Mouse (Mus musculus): ENCODE results near the gene Gm17364. TPM values are rescaled to one million over a fixed set of nuclear protein-coding genes. Genes with fewer than 3 reads are reported as not detected.
"Not testable (repeated sequence)": the region's sequence is repeated elsewhere in the genome, so short reads cannot be mapped to it uniquely, and the experiment has no call there.

The Gm17364 gene
- polyA plus RNA-seq, 1 experiment, result not detected

DNA sequence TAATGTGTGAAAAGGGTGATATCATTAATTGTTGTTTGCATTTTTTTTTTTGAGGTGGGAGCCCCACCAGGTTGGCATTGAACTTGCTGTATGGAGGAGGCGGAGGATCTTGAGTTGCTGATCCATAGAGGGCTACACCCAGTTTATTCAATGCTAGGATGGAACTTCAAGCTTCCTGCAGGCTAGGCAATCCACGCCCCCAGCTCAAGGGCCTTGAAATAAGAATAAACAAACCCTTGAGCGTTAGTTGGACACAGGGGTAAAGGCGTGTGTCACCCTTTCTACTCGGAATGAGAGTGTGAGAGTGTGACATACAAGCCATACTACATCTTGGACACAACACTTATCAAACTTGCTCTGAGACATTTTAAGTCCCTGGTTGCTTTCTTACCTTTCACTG, 22.1 kb downstream of the Gm17364 start:
- DNase-seq (ENCODE audit: low read depth), result no peak

- DNase-seq (ENCODE audit: low read depth), result not testable (repeated sequence)
Measured at GRCm38 (mm10) chr13:41251232-41251631, 22.5 kb downstream of the Gm17364 start.

GRCm38 (mm10) chr13:41250318-41250981, 23.3 kb downstream of the Gm17364 start:
- DNase-seq (ENCODE audit: low read depth), result no peak

DNA sequence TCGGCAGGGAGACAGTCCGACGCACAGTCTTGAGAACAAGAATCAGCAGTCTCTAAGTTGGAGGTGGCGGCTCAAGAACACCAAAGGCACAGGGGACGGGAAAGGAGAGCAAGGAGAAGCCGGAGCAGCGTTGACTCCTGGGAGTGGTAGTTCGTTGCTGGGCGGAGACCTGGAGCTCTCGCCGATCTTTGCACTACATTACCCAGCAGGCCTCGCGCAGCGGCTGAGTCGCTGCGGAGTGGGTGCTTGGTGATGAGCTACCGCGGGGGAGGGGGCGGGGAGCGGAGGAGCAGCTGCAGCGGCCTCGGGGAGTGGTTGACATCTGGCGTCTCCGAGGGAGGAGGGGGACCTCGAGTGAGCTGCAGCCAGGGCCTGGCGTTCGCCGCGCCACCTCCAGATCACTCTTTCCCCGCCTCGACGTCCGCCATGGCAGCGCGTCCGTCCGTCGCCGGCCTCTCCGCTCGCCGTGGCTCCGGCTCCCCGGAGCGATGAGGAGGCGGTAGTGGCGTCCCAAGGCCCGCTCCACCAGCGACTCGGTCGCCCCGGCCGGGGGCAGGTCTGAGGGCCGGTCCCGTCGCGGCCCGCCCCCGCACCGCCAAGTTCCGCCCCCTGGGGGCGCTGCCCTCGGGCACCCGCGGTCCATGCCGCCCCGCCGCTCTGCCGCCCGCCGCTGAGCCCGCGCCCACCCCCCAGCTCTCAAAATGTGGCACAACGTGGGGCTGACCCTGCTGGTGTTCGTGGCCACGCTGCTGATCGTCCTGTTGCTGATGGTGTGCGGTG, 24.0 kb downstream of the Gm17364 start, which contains the start of gene Smim13:
TSS of gene Smim13 (plus strand) at position 307 of the 780 bp plus-strand sequence.
- DNase-seq (ENCODE audit: low read depth), result peak; percentile 84

DNA sequence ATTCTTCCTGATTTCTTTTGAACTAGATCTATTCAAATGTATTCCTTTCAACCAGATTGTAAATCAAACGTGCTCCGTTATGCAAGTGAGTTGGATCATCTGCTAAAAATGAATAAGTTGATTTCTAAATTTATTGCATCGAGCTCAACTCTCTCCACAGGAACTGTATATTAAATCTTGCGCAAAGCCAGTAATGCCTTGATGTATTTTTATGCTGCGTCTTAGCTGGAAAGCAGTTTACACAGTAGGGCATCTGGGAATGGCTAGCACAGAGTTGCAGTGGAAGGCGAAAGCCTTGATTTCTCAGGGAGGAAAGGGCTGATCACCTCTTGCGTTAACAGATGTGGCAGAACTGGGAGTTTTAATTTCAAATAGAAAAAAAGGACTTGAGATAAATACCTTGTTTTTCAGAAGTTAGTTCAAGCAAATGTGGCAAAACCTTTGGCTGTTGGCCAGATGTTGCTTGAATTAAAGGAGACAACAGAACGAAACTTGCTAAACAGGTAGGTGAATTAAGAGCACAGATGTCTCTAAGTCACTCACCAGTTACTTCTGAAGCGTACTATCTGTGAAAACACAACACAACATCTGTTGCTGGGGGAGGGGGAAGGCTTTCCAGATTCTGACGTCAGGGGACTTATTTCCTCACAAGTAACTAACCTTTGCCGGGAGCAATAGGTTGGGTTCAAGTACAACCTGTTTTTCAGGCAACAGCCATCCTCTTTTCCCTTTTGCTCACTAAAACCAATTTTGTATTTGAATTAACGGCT, 24.8 kb downstream of the Gm17364 start:
- DNase-seq (ENCODE audit: low read depth), result peak; percentile 69

DNA sequence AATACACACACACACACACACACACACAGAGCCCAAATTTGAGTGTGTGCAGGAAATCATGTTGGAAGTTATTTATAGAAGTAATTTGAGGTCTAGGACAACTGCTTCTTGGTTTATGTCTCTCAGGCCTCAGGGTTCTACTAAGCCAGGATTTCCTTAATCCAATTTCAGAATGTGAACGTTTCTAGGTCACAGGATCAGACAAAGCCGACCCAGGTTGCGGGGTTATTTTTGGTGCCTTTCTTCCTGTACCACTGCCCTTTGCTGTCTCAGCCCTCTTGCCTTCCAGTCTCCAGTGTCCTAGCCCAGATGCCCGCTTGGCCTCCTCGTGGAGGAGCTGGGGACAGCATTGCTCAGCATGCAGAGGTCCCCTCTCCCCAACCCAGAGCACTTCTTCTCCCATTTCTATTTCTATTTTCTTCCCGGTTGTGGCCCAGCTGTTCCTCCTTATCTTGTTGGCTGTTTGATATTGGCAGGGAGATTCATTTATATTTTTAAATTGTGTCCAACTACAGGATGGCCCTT, 29.4 kb downstream of the Gm17364 start:
- no peak for DNase-seq (ENCODE audit: low read depth)

DNA sequence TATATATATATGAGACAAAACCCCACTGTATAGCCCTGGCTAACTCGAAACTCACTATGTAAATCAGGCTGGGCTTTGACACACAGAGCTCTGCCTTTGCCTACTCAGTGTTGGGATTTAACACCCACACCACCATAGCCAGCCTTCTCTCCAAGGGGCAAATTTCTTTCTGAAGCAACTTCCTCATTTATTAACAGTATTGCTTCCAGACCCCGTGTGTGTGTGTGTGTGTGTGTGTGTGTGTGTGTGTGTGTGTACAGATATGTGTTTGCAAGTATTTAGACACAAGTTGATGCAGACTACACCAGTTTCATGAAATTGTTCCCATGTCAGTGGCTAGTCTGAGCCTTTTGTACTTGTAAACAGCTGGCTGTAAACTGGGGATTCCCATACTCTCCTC, 32.2 kb downstream of the Gm17364 start:
- DNase-seq (ENCODE audit: low read depth), result no peak

DNA sequence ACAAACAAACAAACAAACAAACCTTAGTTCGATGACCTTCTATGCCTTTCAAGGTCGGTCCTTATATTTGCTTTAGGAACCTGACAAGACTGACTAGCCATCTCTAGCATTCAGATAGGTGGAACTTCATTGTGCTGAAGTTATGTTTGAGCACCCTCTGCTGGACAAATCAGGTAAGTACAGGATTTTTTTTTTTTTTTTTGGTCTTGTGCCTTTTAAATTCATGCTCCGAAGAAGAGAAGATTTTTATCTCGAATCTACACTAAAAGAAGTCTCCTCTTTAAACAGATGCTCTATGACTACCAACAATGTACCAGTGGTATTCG, 35.0 kb downstream of the Gm17364 start:
- DNase-seq (ENCODE audit: low read depth), result no peak

DNA sequence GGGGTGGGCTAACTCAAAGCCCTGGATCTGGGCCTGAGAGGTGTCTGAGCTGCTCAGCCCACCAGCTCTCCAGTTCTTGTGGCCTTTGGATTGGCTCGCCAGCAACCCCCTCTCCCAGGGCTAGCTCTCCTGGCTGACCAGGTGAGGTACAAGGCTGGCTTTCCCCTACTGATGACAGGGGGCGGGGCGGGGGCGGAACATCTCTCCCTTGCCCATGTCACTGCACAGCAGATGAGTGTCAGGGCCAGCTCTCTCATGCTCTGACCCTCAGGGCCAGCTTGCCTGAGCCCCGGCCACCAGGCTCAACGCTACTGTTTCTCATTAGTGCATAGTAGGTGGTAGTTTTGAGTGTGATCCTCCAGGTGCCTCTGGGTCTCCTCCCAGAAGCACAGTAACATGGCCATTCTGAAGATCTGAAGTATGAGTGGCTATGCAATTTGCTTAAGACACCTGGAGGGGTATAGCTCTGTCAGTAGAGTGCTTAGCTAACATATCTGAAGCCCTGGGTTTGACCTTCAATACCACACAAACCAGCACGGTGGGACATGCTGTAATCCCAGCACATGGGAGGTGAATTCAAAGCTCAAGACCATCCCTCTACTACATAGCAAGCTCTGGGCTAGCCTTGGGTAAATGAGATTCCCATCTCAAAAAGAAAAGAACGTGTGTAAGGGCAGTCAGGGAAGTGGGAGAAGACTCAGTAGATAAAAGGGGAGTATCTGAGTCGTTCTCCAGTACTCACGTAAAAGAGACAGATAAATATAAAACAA, 35.6 kb downstream of the Gm17364 start:
- DNase-seq (ENCODE audit: low read depth), result no peak

- DNase-seq (ENCODE audit: low read depth), result no peak
Measured at GRCm38 (mm10) chr13:41235845-41236741, 37.7 kb downstream of the Gm17364 start.

GRCm38 (mm10) chr13:41235181-41235580, 38.6 kb downstream of the Gm17364 start:
- DNase-seq (ENCODE audit: low read depth), result no peak

DNA sequence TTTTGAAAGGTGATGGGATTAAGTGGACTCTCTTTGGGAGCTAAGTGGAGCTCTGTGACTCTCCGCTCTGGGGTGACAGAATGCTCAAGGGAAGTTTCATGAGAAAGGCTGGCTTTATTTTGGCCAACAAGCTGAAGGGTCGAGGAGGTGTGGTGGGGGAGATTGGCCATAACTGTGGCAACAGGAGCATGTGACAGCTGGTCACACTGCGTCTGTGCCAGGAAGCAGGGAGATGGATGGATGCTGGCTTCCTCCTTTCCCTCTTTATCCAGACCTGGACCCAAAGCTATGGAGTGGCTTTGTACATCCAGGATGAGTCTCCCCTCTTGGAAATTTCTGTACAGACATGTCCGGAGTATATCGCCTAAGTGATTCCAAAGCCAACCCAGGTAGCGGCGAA, 40.5 kb downstream of the Gm17364 start:
- DNase-seq (ENCODE audit: low read depth), result no peak

DNA sequence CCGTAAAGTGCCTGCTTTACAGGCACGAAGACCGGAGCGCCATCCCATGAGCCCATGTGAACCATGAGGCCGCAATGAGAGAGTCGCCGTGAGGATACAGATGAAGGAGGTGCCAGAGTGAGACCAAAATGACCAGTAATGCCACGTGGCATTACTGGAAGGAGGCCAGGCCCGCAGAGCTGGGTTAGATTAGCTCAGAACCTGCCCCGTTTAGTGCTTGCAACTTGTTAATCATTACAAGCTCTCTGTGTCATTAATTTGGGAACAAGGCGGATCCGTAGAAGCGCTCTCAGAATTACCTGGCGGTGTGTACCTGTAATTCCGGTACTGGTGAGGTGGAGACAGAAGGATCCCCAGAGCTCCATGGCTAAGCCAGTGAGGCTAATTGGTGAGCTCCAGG, 41.6 kb downstream of the Gm17364 start:
- DNase-seq (ENCODE audit: low read depth), result no peak

- DNase-seq (ENCODE audit: low read depth), result no peak
Measured at GRCm38 (mm10) chr13:41231389-41231983, 42.3 kb downstream of the Gm17364 start.

- DNase-seq (ENCODE audit: low read depth), result no peak
Measured at GRCm38 (mm10) chr13:41230256-41230655, 43.5 kb downstream of the Gm17364 start.

DNA sequence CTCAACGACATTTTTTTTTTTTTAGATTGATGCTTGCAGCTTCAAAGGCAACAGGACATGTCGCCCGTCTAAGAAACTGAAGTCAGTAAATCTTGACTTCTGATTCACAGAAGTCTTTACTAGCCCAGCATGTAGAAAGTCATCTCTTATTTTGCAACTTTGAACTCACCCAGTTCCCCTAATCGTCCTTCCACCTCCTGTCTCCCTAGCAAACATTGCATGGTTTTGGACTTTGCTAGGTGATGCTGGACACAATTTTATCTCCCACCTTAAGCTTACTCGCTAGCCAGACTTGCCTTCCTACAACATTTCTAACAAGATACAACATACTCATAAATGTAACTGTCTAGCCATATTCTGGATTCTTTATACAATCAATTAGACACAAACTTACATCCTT, 45.7 kb downstream of the Gm17364 start:
- DNase-seq (ENCODE audit: low read depth), result no peak

DNA sequence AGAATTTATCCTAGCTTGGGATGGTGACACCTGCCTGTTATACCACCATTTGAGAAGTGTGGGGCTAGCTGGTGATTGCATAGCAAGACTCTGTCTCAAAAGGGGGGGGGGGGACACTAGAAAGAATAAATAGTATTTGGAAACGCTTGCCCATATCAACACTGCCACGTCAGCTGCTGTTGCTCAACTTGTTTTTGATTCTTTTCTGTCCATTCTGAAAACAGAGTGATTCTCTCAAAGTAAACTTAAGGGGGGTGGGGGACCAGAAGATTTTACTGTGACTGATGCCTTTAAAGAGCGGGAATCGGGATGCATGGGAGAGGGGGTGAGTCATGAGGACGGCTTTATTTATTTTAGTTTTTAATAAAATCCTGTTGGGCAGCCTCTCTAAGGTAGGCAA, 47.3 kb downstream of the Gm17364 start:
- DNase-seq (ENCODE audit: low read depth), result no peak
